ENCODE assay signal across 9 mouse cellular contexts in the genomic region with DNA sequence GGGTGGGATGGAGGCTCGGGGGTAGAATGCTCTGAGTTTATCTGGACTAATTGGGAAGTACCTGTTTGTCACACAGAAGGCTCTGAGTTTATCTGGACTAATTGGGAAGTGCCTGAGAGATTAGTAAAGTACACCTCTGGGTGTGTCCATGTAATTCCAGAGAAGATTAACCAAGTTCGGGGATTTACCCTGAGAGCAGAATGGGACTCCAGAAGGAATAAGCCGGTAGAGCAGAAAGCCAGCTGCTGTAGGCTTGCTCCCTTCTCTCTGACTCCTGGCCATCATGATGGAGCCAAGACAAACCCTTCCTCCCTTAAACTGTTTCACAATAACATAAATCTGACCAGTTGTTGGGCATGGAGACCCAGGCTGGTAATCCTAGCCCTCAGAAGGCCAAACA. TPM values are rescaled to one million over a fixed set of nuclear protein-coding genes. Genes with fewer than 3 reads are reported as not detected.
DNase-seq lines count a peak whose midpoint lies in the region; ATAC-seq lines count a peak whose summit lies in the region.
"Had no signal": no experiment of that assay in that cellular context is flagged by ENCODE, and none has a peak within 500 bp of the region (broad histone marks: within the 10 kb centered on the region; RNA-seq: fewer than 3 reads in every experiment).

No protein-coding gene starts in this region.

- peaks cover 69% of the 10 kb centered on the region for H3K4me1 ChIP-seq in heart, embryonic 10.5 days
- peaks cover 80% of the 10 kb centered on the region for H3K4me1 ChIP-seq in liver, embryonic 15.5 days (replicated peaks)

- peaks cover 18% of the 10 kb centered on the region for H3K36me3 ChIP-seq in heart, embryonic 10.5 days
- H3K36me3 ChIP-seq in liver, embryonic 15.5 days (replicated peaks) = peaks cover 20% of the 10 kb centered on the region

- peak overlapping the region; percentile 63; the same call in 1 of the 2 replicates for H3K4me2 ChIP-seq in liver, embryonic 15.5 days

- intact Hi-C loops in heart, postnatal 36 days (cut with DNase I) = loop anchor here (5.0 kb wide), 1 partner anchor 143 kb away; no protein-coding TSS in a partner anchor

- WGBS in heart, embryonic 10.5 days = 40% methylated on average over 3 of the region's 3 CpGs
- 49% methylated on average over 3 of the region's 3 CpGs for WGBS in liver, embryonic 15.5 days (ENCODE audit: insufficient replicate concordance)

- no peaks in the 10 kb centered on the region for H3K27me3 ChIP-seq in heart, embryonic 10.5 days (ENCODE audit: insufficient read depth, poor library complexity, severe bottlenecking)
- H3K27me3 ChIP-seq in liver, embryonic 15.5 days = no peaks in the 10 kb centered on the region

- no peak for ATAC-seq in liver, embryonic 15.5 days (ENCODE audit: insufficient read depth)

- H3K9ac ChIP-seq in liver, embryonic 15.5 days = no peak overlapping the region

- H3K27ac ChIP-seq in heart, embryonic 10.5 days = peak overlapping the region; percentile 84
- H3K27ac ChIP-seq in liver, embryonic 15.5 days (replicated peaks) = peak overlapping the region; percentile 55

- no peak overlapping the region for H3K4me3 ChIP-seq in heart, embryonic 10.5 days
- no peak overlapping the region for H3K4me3 ChIP-seq in liver, embryonic 15.5 days (replicated peaks)

- DNase-seq in heart, embryonic 10.5 days (ENCODE audit: low spot score) = no peak
- DNase-seq in heart, postnatal 36 days = no peak
- DNase-seq in retina, postnatal 1 day = peak; percentile 38
- no peak for DNase-seq in retina, embryonic 14.5 days (ENCODE audit: low spot score)
- DNase-seq in adrenal gland, postnatal 36 days = no peak
- no peak for DNase-seq in ovary, postnatal 14 days (ENCODE audit: low spot score)
- DNase-seq in c-Kit-positive CD71-positive TER-119-positive erythroid progenitor cells, embryonic 14.5 days (ENCODE audit: low spot score) = no peak
- DNase-seq: adrenal gland, adult 2 months had no signal

- H3K9me3 ChIP-seq in heart, embryonic 10.5 days = no peaks in the 10 kb centered on the region
- no peaks in the 10 kb centered on the region for H3K9me3 ChIP-seq in liver, embryonic 15.5 days (replicated peaks)

RNA-seq across cellular contexts. Expression of gene Naif1, which starts 25.5 kb away (rescaled TPM):
- 5.4 and 5.5 TPM in 2 replicates for polyA plus RNA-seq in heart, embryonic 10.5 days (2016; fragmentation: Nextera tagmentation; extraction: Ambion mirVana)
- 1 to 10 TPM; 3.1 to 3.8 TPM for total RNA-seq in heart, postnatal 36 days (2021)
- 2.4 TPM in 2 replicates for polyA plus RNA-seq in liver, embryonic 15.5 days (2015; fragmentation: Nextera tagmentation; extraction: Ambion mirVana)
- total RNA-seq in adrenal gland, postnatal 36 days (2021) = 1 to 10 TPM; 4.3 to 5.2 TPM

RNA-seq across cellular contexts. Expression of gene Slc25a25, which starts 26.4 kb away (rescaled TPM):
- polyA plus RNA-seq in heart, embryonic 10.5 days (2016; fragmentation: Nextera tagmentation; extraction: Ambion mirVana) = 17.0 and 17.3 TPM in 2 replicates
- total RNA-seq in heart, postnatal 36 days (2021) = 10 to 100 TPM in 1 of 2 experiments, 1 to 10 TPM in 1; 4.8 to 12.4 TPM
- polyA plus RNA-seq in liver, embryonic 15.5 days (2015; fragmentation: Nextera tagmentation; extraction: Ambion mirVana) = 9.6 and 10.4 TPM in 2 replicates
- 10 to 100 TPM; 78.8 to 99.7 TPM for total RNA-seq in adrenal gland, postnatal 36 days (2021)

RNA-seq across cellular contexts. Expression of gene Ptges2, which starts 29.1 kb away (rescaled TPM):
- 34.4 and 46.6 TPM in 2 replicates for polyA plus RNA-seq in heart, embryonic 10.5 days (2016; fragmentation: Nextera tagmentation; extraction: Ambion mirVana)
- total RNA-seq in heart, postnatal 36 days (2021) = 10 to 100 TPM; 69.9 to 70.6 TPM
- polyA plus RNA-seq in liver, embryonic 15.5 days (2015; fragmentation: Nextera tagmentation; extraction: Ambion mirVana) = 12.0 and 12.2 TPM in 2 replicates
- total RNA-seq in adrenal gland, postnatal 36 days (2021) = 10 to 100 TPM; 58.2 to 58.7 TPM

RNA-seq across cellular contexts. Expression of gene Lcn2, which starts 36.7 kb away (rescaled TPM):
- polyA plus RNA-seq in heart, embryonic 10.5 days (2016; fragmentation: Nextera tagmentation; extraction: Ambion mirVana) = not detected in 2 replicates
- 1 to 10 TPM; 3.1 to 7.0 TPM for total RNA-seq in heart, postnatal 36 days (2021)
- 185 and 214 TPM in 2 replicates for polyA plus RNA-seq in liver, embryonic 15.5 days (2015; fragmentation: Nextera tagmentation; extraction: Ambion mirVana)
- total RNA-seq in adrenal gland, postnatal 36 days (2021) = 1 to 10 TPM; 1.1 to 3.9 TPM

RNA-seq across cellular contexts. Expression of gene 1110008P14Rik, which starts 43.1 kb away (rescaled TPM):
- polyA plus RNA-seq in heart, embryonic 10.5 days (2016; fragmentation: Nextera tagmentation; extraction: Ambion mirVana) = 41.2 and 50.5 TPM in 2 replicates
- 10 to 100 TPM; 43.9 to 44.3 TPM for total RNA-seq in heart, postnatal 36 days (2021)
- polyA plus RNA-seq in liver, embryonic 15.5 days (2015; fragmentation: Nextera tagmentation; extraction: Ambion mirVana) = 25.0 and 29.0 TPM in 2 replicates
- 100 to 1,000 TPM; 175 to 184 TPM for total RNA-seq in adrenal gland, postnatal 36 days (2021)

Comparison
In these comparisons a context has a peak if more than half of its experiments do, and no peak if none do; other contexts are left out.
1. RNA of gene Slc25a25, which starts 26.4 kb away (total RNA-seq): 78.8 to 99.7 TPM in adrenal gland, postnatal 36 days; 4.8 to 12.4 TPM in heart, postnatal 36 days; every median in the first group is over 4 times any median in the second.